In genomic region chr4:134098628-134099027, GRCm38 (mm10) we compare ENCODE assay signal across 9 mouse cellular contexts. TPM values are rescaled to one million over a fixed set of nuclear protein-coding genes. Genes with fewer than 3 reads are reported as not detected.
A peak's percentile ranks its signal among the peaks of the same experiment; 100 is the strongest.
DNase-seq lines count a peak whose midpoint lies in the region; ATAC-seq and TF ChIP-seq lines count a peak whose summit lies in the region.
"Had no signal": no experiment of that assay in that cellular context is flagged by ENCODE, and none has a peak within 500 bp of the region (broad histone marks: within the 10 kb centered on the region; RNA-seq: fewer than 3 reads in every experiment).

No protein-coding gene starts in this region.

- no peaks in the 10 kb centered on the region for H3K9me3 ChIP-seq in intestine, postnatal 0 days (ENCODE audit: control insufficient read depth)
- H3K9me3 ChIP-seq in forebrain, embryonic 10.5 days, result no peaks in the 10 kb centered on the region
- H3K9me3 ChIP-seq: neural tube, embryonic 15.5 days had no signal

- intact Hi-C loops in left cerebral cortex, adult 2 months (cut with DNase I), result no loop called here

- no peaks in the 10 kb centered on the region for H3K36me3 ChIP-seq in intestine, postnatal 0 days (ENCODE audit: control insufficient read depth, insufficient read depth)
- H3K36me3 ChIP-seq in forebrain, embryonic 10.5 days (replicated peaks), result no peaks in the 10 kb centered on the region
- H3K36me3 ChIP-seq: neural tube, embryonic 15.5 days had no signal

- no peak for TF ChIP-seq CTCF in left cerebral cortex, adult 2 months (IDR thresholded peaks at IDR 0.05)
- no peak for TF ChIP-seq CTCF in intestine, postnatal 0 days (IDR thresholded peaks at IDR 0.05; ENCODE audit: low read depth)

- H3K27me3 ChIP-seq in intestine, postnatal 0 days (replicated peaks; ENCODE audit: control insufficient read depth, insufficient read depth, low read length), result no peaks in the 10 kb centered on the region
- H3K27me3 ChIP-seq in forebrain, embryonic 10.5 days (ENCODE audit: poor library complexity, severe bottlenecking), result no peaks in the 10 kb centered on the region
- H3K27me3 ChIP-seq: neural tube, embryonic 15.5 days had no signal

- peak; percentile 37 for DNase-seq in left cerebral cortex, adult 11 months (ENCODE audit: low spot score)
- DNase-seq in left cerebral cortex, adult 2 months (ENCODE audit: extremely low spot score in 1 of 2, low spot score in 2 of 2), result no peak
- peak; percentile 84 for DNase-seq in lung, postnatal 36 days
- peak; percentile 78 to 82 for DNase-seq in thymus, postnatal 10 days (ENCODE audit: low spot score in 2 of 2)
- DNase-seq in ovary, postnatal 14 days (ENCODE audit: low spot score), result no peak
- DNase-seq in forebrain, embryonic 10.5 days (ENCODE audit: extremely low spot score, low spot score), result no peak

- no peak overlapping the region for H3K4me2 ChIP-seq in intestine, postnatal 0 days (replicated peaks; ENCODE audit: low read depth)
- H3K4me2 ChIP-seq: neural tube, embryonic 15.5 days had no signal

- no peak overlapping the region for H3K9ac ChIP-seq in intestine, postnatal 0 days (ENCODE audit: low read depth, low read length)
- H3K9ac ChIP-seq: neural tube, embryonic 15.5 days had no signal

- no peak overlapping the region for H3K27ac ChIP-seq in left cerebral cortex, adult 2 months
- H3K27ac ChIP-seq in intestine, postnatal 0 days (ENCODE audit: low read depth, low read length), result no peak overlapping the region
- no peak overlapping the region for H3K27ac ChIP-seq in forebrain, embryonic 10.5 days
- H3K27ac ChIP-seq: neural tube, embryonic 15.5 days had no signal

- no peak overlapping the region for H3K4me3 ChIP-seq in left cerebral cortex, adult 2 months
- no peak overlapping the region for H3K4me3 ChIP-seq in intestine, postnatal 0 days (ENCODE audit: low read depth, low read length)
- H3K4me3 ChIP-seq in forebrain, embryonic 10.5 days, result no peak overlapping the region
- H3K4me3 ChIP-seq: neural tube, embryonic 15.5 days had no signal

- 48% methylated on average over 8 of the region's 8 CpGs for WGBS in intestine, postnatal 0 days
- 74% methylated on average over 8 of the region's 8 CpGs for WGBS in forebrain, embryonic 10.5 days

- no peaks in the 10 kb centered on the region; the same call in 1 of the 2 replicates for H3K4me1 ChIP-seq in intestine, postnatal 0 days (replicated peaks; ENCODE audit: control insufficient read depth, insufficient read depth, low read length)
- peaks cover 10% of the 10 kb centered on the region for H3K4me1 ChIP-seq in forebrain, embryonic 10.5 days

- peak; percentile 48 to 70; a peak in 3 of 4 replicates for ATAC-seq in hematopoietic stem cell, adult 5-6 weeks (replicated peaks in 1 of 2; ENCODE audit: insufficient read depth in 1 of 2, low FRiP score in 2 of 2, low TSS enrichment in 1 of 2, low read depth in 1 of 2, poor library complexity in 2 of 2, severe bottlenecking in 2 of 2)
- ATAC-seq in intestine, postnatal 0 days, result no peak

RNA-seq across cellular contexts. Expression of gene Ubxn11, which starts 3.7 kb away (rescaled TPM):
- total RNA-seq in left cerebral cortex, adult 2 months (2021), result 10 to 100 TPM; 39.7 to 47.1 TPM
- total RNA-seq in hematopoietic stem cell, adult 5-6 weeks (2017), result 4.2 and 6.3 TPM in 2 replicates
- polyA plus RNA-seq in intestine, postnatal 0 days (2015; fragmentation: Nextera tagmentation; extraction: Ambion mirVana), result 0.88 and 1.5 TPM in 2 replicates
- 6.3 and 7.3 TPM in 2 replicates for polyA plus RNA-seq in forebrain, embryonic 10.5 days (2016; fragmentation: Nextera tagmentation; extraction: Ambion mirVana)

RNA-seq across cellular contexts. Expression of gene Cd52, which starts 3.7 kb away (rescaled TPM):
- 1 to 10 TPM; 2.6 to 3.3 TPM for total RNA-seq in left cerebral cortex, adult 2 months (2021)
- 342 and 372 TPM in 2 replicates for total RNA-seq in hematopoietic stem cell, adult 5-6 weeks (2017)
- polyA plus RNA-seq in intestine, postnatal 0 days (2015; fragmentation: Nextera tagmentation; extraction: Ambion mirVana), result 28.7 and 31.2 TPM in 2 replicates
- polyA plus RNA-seq in forebrain, embryonic 10.5 days (2016; fragmentation: Nextera tagmentation; extraction: Ambion mirVana), result 4.1 and 5.0 TPM in 2 replicates

RNA-seq across cellular contexts. Expression of gene Sh3bgrl3, which starts 30.0 kb away (rescaled TPM):
- 100 to 1,000 TPM; 185 to 191 TPM for total RNA-seq in left cerebral cortex, adult 2 months (2021)
- total RNA-seq in hematopoietic stem cell, adult 5-6 weeks (2017), result 118 and 287 TPM in 2 replicates
- polyA plus RNA-seq in intestine, postnatal 0 days (2015; fragmentation: Nextera tagmentation; extraction: Ambion mirVana), result 503 and 522 TPM in 2 replicates
- polyA plus RNA-seq in forebrain, embryonic 10.5 days (2016; fragmentation: Nextera tagmentation; extraction: Ambion mirVana), result 267 and 270 TPM in 2 replicates

RNA-seq across cellular contexts. Expression of gene Crybg2, which starts 38.0 kb away (rescaled TPM):
- total RNA-seq in left cerebral cortex, adult 2 months (2021), result 1 to 10 TPM; 2.3 to 2.4 TPM
- total RNA-seq in hematopoietic stem cell, adult 5-6 weeks (2017), result 0.79 and 2.4 TPM in 2 replicates
- 17.9 and 22.5 TPM in 2 replicates for polyA plus RNA-seq in intestine, postnatal 0 days (2015; fragmentation: Nextera tagmentation; extraction: Ambion mirVana)
- 1.7 and 3.5 TPM in 2 replicates for polyA plus RNA-seq in forebrain, embryonic 10.5 days (2016; fragmentation: Nextera tagmentation; extraction: Ambion mirVana)

RNA-seq across cellular contexts. Expression of gene Zfp683, which starts 45.0 kb away (rescaled TPM):
- total RNA-seq in left cerebral cortex, adult 2 months (2021), result not detected
- total RNA-seq in hematopoietic stem cell, adult 5-6 weeks (2017), result 1.4 TPM in 1 of 2 replicates, not detected in the other
- polyA plus RNA-seq in intestine, postnatal 0 days (2015; fragmentation: Nextera tagmentation; extraction: Ambion mirVana), result not detected in 2 replicates
- not detected in 2 replicates for polyA plus RNA-seq in forebrain, embryonic 10.5 days (2016; fragmentation: Nextera tagmentation; extraction: Ambion mirVana)
- polyA plus RNA-seq: neural tube, embryonic 15.5 days had no signal

Comparison
In these comparisons a context has a peak if more than half of its experiments do, and no peak if none do; other contexts are left out.
1. DNase-seq: peak in left cerebral cortex, adult 11 months (single experiment), lung, postnatal 36 days (single experiment) and thymus, postnatal 10 days (2 of 2); none in left cerebral cortex, adult 2 months (0 of 2), ovary, postnatal 14 days (single experiment) and forebrain, embryonic 10.5 days (single experiment).
2. RNA of gene Cd52, which starts 3.7 kb away (total RNA-seq): 342 to 372 TPM in hematopoietic stem cell, adult 5-6 weeks; 2.6 to 3.3 TPM in left cerebral cortex, adult 2 months; every median in the first group is over 10 times any median in the second.